Mouse (Mus musculus) ovary, postnatal 14 days (tissue): ENCODE data around the gene Gm13124.
"Not testable (repeated sequence)": the region's sequence is repeated elsewhere in the genome, so short reads cannot be mapped to it uniquely, and the experiment has no call there.

Experiments used
- DNase-seq: peaks from one replicate; pipeline ENCODE4 v3.0.0; 2022; ENCODE audit warnings: low spot score

Gene Gm13124

DNA sequence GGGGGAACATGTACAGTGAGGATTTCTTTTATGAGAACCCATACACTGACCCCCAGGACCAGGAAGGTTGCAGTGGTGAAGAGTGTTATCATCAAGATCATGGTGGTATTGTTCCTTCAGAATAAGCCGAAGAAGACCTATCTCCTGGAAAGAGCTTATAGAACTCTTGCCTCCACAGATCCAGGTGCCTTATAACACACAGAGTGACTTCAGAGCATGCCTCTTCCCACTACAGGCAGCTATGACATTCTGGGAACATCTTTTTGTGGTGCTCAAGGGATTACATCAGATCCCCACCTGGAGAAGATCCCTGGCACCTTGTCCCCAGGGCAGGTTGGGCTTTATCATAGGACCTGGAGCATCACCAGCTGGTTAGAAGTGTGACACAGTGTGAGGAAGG, at the start of gene Gm13124:
Gene Gm13124 (minus strand): TSS at position 101 of the 400 bp plus-strand sequence.
- no peak for DNase-seq

DNA sequence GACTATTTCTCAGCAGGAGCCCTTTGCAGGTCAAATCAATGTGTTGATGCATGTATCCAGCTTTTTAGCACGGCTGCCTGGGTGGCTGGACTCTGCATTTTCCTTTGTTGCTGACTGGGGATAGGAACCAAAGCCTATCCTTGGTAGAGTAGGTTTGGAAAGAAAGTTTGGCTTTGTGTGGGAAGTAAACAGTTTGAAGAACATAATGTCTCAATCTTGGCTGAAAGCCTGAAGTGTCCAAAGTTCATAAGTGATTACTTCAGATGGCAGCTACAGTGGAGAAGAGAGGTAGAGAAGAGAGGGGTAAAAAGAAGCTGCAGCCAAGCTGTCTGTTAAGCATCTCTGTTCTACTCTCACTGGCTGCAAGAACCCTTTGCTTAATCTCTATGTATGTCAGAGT, 49.7 kb upstream of the Gm13124 start:
- no peak for DNase-seq

DNA sequence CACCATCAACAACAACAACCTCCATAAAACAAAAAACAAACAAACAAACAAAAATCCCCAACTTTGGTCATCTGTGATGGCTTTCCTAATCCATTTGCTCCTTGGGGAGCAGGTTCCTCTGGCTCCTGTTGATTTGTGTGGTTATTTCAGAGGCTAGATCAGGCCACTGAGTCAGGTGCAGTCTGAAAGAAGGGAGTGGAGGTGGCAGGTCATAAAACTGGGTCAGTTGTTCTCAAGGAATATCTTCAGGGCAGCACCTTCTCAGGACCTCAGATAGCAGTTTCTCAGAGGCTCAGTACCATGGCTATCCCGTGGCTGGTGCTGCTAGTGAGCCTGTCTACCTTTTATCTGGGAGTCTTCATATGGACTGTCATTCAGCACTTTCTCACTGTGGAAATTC, 48.5 kb upstream of the Gm13124 start, which contains the start of gene Aadacl4:
Gene Aadacl4 (plus strand): TSS at position 301 of the 400 bp plus-strand sequence.
- no peak for DNase-seq

DNA sequence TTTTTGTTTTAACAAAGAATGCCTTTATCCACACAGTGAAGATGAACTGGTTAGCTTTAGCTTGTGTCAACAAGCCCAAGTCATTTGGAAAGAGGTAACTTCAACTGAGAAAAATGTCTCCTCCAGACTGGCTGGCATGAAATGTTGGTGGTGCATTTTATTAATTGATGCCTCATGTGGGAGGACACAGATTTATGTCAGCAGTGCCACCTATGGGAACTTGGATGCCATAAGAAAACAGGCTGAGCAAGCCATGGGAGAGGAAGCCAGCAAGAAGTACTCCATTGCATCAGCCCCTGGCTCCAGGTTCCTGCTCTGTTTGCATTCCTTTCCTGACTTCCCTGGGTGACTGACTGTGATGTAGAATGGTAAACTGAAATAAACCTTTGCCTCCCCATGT, 27.9 kb upstream of the Gm13124 start:
- no peak for DNase-seq

DNA sequence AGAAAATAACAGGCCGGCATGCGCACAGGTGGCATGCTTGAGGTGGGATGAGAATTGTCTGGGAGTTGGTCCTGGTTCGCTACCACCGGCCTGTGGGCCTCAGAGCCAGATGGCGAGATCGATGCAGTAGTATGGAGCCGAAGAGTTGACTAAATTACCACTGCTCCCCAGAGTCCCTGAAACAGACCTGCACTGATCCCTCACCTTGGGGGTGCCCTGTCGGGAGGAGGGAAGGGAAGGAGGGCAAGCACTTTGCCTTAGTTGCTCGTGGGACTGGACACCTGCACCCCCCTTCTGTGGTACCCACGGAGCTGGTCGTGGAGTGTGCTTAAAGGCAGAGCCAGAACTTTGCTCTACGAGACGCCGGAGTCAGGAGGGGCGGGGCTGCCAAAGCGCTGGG, 21.3 kb upstream of the Gm13124 start:
- DNase-seq: not testable (repeated sequence)

DNA sequence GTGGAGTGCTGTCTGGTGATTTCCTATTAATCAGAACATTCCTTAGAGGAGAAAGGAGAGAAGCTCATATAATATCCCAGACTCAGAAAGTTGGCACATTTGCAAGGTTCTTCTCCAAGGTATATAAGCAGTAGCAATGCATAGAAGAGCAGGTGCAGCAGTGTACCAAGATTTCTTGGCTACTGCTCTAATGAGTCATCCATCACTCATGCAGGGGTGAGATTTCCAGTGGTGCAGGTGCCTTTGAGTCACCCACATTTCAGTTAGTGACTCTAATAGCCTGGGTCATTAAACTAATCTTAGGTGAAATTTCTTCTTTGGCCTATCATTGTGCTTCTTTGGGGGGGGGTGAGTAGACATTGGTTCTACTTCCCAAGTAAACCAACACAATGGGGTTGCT, 2.8 kb upstream of the Gm13124 start:
- no peak for DNase-seq

DNA sequence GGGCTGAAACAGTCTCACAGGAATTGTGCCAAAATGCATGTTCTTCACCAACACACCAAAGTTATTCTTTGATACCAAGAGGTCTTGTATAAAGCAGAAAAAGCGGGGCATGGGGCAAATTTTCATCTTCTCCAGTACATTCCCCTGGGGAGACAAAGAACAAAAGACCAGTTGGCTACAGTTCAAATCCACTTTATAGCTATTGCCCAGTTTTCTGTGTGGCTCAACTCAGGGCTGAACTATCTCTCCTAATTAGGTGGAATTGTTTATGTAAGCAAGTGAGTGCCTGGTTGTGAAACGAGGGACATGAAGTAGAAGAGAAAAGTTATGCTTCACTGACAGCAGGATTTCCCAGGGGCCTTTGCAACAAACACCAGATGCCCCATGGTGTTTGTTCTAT, 3.7 kb downstream of the Gm13124 start:
- DNase-seq: no peak

DNA sequence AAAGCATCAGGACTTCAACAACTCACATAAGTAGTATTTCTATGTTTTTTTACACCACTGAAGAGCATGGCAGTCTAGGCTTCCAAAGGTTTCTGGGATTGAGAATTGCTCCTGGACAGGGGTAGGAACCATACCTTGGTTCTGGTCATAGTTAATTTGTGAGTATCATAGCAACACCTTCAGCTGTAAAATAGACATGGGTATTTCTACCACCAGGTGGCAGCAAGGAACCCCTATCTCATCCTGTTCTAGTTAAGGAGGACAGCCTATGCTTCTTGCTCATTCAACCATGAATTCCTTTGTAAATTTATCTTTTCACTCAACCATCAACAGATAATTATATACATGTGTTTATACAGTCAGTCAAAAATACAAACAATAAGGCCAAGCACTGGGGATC, 5.1 kb downstream of the Gm13124 start:
- DNase-seq: no peak

DNA sequence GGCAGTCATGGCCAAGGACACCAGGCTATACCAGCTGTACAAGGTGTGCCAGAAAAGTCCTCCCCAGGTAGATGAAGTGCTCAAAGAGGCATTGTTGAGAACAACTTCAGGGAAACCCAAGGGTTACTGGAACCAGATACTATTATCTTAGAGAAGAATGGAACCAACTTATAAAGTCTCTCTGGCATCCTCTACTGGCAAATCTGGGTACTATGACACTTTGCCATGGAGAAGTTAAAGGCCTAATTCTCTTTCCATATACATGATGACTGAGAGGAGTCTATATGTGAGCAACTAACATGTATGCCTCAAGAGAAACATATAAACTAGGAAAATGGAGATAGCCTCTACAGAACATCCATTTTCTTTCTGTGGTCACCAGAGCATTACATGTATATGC, 13.8 kb downstream of the Gm13124 start:
- no peak for DNase-seq

DNA sequence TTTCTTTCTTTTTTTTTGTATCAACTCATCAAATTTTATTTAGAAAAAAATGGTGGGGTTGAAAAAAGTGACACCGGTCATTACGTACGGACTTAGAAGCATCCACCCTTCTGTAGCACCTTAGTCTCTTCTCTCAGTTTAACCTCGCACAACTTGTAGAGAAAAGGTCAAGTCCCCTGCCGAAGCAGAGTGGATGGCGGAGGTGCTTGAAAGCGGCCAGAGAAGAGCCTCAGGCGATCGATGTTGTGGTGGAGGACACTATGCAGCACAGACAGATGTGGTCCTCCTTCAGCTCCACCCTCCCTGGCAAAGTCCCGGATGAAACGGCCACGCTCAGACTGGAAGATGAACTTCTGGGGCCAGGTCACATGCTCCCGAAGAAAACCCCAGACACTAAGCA, 19.6 kb downstream of the Gm13124 start:
- not testable (repeated sequence) for DNase-seq

DNA sequence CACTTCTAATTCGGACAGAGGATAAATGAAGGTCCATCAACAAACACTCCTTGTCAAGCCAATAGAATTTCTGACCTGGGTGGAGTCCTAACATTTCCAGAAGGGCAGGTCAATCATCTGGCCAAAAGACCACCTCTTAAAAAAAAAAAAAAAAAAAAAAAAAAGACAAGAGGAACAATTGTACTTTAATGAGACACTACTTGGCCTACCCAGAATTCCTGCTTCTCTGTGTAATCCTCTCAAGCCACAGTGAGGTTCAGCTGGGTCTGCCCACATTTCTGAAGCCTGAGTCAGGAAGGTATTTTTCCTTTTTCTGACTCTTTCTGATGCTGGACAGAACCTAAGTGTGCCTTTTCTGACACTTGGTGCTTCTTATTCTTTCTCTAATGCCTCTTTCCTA, 20.2 kb downstream of the Gm13124 start:
- no peak for DNase-seq

DNA sequence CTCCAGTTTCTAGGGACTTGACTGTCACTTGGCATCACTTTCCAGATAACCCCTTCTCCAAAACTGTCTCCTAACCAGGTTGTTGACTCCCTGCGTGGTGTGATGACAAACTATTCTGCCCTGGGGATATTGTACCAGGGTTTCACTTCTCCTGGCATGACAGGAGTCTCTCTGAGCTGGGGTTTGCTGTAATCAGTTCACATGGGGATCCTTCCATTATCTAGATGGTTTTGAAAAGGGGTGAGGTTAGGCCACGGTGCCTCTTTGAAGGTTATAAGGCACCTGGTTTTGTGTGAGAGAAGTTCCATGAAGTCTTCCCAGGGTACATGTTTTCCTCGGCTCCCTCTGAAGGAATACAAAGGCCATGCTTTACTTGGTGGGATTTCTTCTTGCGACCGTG, 45.4 kb downstream of the Gm13124 start, which contains the start of gene 9430007A20Rik:
Gene 9430007A20Rik (plus strand): TSS at position 301 of the 400 bp plus-strand sequence.
- DNase-seq: no peak

DNA sequence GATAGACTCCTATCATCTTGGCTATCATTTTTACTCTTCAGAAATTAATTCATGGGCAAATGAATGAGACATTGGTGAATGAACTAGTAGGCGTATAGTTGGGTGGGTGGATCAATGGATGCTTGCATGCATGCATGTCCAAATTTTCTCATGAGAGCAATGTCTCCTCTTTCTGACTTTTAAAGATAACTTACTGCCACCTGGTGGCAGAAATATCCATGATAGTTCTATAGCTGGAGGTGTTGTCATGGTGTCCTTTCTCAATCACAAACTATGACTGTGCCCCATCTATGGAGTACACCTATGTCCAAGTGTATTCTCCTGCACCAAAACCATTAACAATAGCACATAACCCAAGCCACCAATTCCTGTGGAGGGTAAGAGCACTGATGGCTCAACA, 58.4 kb downstream of the Gm13124 start:
- no peak for DNase-seq
